In genomic region chr11:16703221-16703620, GRCm38 (mm10) we compare ENCODE assay signal across 20 mouse cellular contexts. TPM values are rescaled to one million over a fixed set of nuclear protein-coding genes. Genes with fewer than 3 reads are reported as not detected.
A peak's percentile ranks its signal among the peaks of the same experiment; 100 is the strongest.
DNase-seq lines count a peak whose midpoint lies in the region; ATAC-seq and TF ChIP-seq lines count a peak whose summit lies in the region.
"Had no signal": no experiment of that assay in that cellular context is flagged by ENCODE, and none has a peak within 500 bp of the region (broad histone marks: within the 10 kb centered on the region; RNA-seq: fewer than 3 reads in every experiment).

No protein-coding gene starts in this region.

- no peak for TF ChIP-seq POLR2A in liver, adult 2 months (IDR thresholded peaks at IDR 0.05; ENCODE audit: extremely low read depth, insufficient read depth, low read length)

- no peaks in the 10 kb centered on the region for H3K36me3 ChIP-seq in liver, adult 2 months (ENCODE audit: control insufficient read depth, insufficient read depth, low read length)
- H3K36me3 ChIP-seq in liver, postnatal 0 days (replicated peaks; ENCODE audit: insufficient read depth, low read length): no peaks in the 10 kb centered on the region
- no peaks in the 10 kb centered on the region for H3K36me3 ChIP-seq in liver, embryonic 12.5 days
- H3K36me3 ChIP-seq: G1E had no signal

- H3K9me3 ChIP-seq in liver, postnatal 0 days (ENCODE audit: low read length): no peaks in the 10 kb centered on the region
- H3K9me3 ChIP-seq in liver, embryonic 12.5 days (replicated peaks): no peaks in the 10 kb centered on the region
- H3K9me3 ChIP-seq: G1E had no signal

- 26% methylated on average over 3 of the region's 3 CpGs for WGBS in liver, adult 2 months
- WGBS in liver, postnatal 0 days (ENCODE audit: insufficient replicate concordance): 65% methylated on average over 3 of the region's 3 CpGs
- 65% methylated on average over 3 of the region's 3 CpGs for WGBS in liver, embryonic 12.5 days (ENCODE audit: insufficient replicate concordance)

- H3K27ac ChIP-seq in liver, adult 2 months (replicated peaks; ENCODE audit: insufficient read depth, low read depth, low read length): no peak overlapping the region
- H3K27ac ChIP-seq in liver, postnatal 0 days (ENCODE audit: low read depth): peak overlapping the region; percentile 48; the same call in 1 of the 2 replicates
- no peak overlapping the region for H3K27ac ChIP-seq in liver, embryonic 12.5 days

- no peaks in the 10 kb centered on the region; the same call in 1 of the 2 replicates for H3K79me2 ChIP-seq in liver, adult 2 months (ENCODE audit: control insufficient read depth, insufficient read depth, low read length)

- H3K4me1 ChIP-seq in liver, adult 2 months (ENCODE audit: control insufficient read depth, insufficient read depth, low read length): peaks cover 16% of the 10 kb centered on the region
- 0 out of 2 replicates have a peak, but pooled peaks cover 4% of the 10 kb centered on the region for H3K4me1 ChIP-seq in liver, postnatal 0 days (ENCODE audit: insufficient read depth)
- no peaks in the 10 kb centered on the region for H3K4me1 ChIP-seq in liver, embryonic 12.5 days

- no peak for TF ChIP-seq CTCF in liver, adult 2 months (IDR thresholded peaks at IDR 0.05; ENCODE audit: low read depth, low read length)
- TF ChIP-seq CTCF in liver, postnatal 0 days (IDR thresholded peaks at IDR 0.05; ENCODE audit: low read depth): no peak

- no peak for TF ChIP-seq EP300 in liver, postnatal 0 days (IDR thresholded peaks at IDR 0.05; ENCODE audit: low read depth)

- no peak for ATAC-seq in liver, postnatal 0 days
- no peak for ATAC-seq in liver, embryonic 12.5 days
- ATAC-seq: activated CD4-positive, CD25-positive, alpha-beta regulatory T cell, adult 4 months; CD4-positive, CD25-positive, alpha-beta regulatory T cell, adult 4 months; Patski had no signal

- no peak overlapping the region for H3K9ac ChIP-seq in liver, adult 2 months (ENCODE audit: low read depth, low read length)
- H3K9ac ChIP-seq in liver, postnatal 0 days (replicated peaks): no peak overlapping the region
- no peak overlapping the region for H3K9ac ChIP-seq in liver, embryonic 12.5 days

- H3K4me3 ChIP-seq in liver, adult 2 months (ENCODE audit: insufficient read depth, low read depth, low read length): no peak overlapping the region
- H3K4me3 ChIP-seq in liver, postnatal 0 days (ENCODE audit: low read depth, low read length): no peak overlapping the region
- no peak overlapping the region for H3K4me3 ChIP-seq in liver, embryonic 12.5 days

- DNase-seq in liver, adult 2 months (ENCODE audit: extremely low read depth, low read depth, low spot score): peak; percentile 93
- DNase-seq in liver: no peak
- DNase-seq in liver, postnatal 0 days: no peak
- DNase-seq: adrenal gland, adult 2 months; adrenal gland, adult 8-10 months; adrenal gland, postnatal 10 days; adrenal gland, postnatal 14 days; adrenal gland, postnatal 25 days; adrenal gland, postnatal 36 days; B cell, adult 2 months; cerebellum, adult 11 months; cerebellum, adult 11-12 months; cerebellum, adult 18-20 months had no signal

- H3K27me3 ChIP-seq in liver, adult 2 months (ENCODE audit: control insufficient read depth, insufficient read depth, low read length): no peaks in the 10 kb centered on the region
- no peaks in the 10 kb centered on the region for H3K27me3 ChIP-seq in liver, postnatal 0 days (ENCODE audit: insufficient read depth, low read length)
- H3K27me3 ChIP-seq in liver, embryonic 12.5 days (replicated peaks): no peaks in the 10 kb centered on the region
- H3K27me3 ChIP-seq: CH12.LX, Patski had no signal

- no peak overlapping the region for H3K4me2 ChIP-seq in liver, postnatal 0 days (ENCODE audit: low read depth, low read length)
- H3K4me2 ChIP-seq in liver, embryonic 12.5 days: no peak overlapping the region

RNA-seq across cellular contexts. Expression of gene Egfr, which starts 48.8 kb away (rescaled TPM):
- total RNA-seq in liver, adult 2 months (2014; rRNA removed): 193 and 198 TPM in 2 replicates
- polyA plus RNA-seq in liver, adult 2 months (2012; rRNA removed): 117 and 215 TPM in 2 replicates
- polyA plus RNA-seq in liver, postnatal 0 days (2015; fragmentation: Nextera tagmentation; extraction: Ambion mirVana): 25.1 and 26.3 TPM in 2 replicates
- polyA plus RNA-seq in liver, embryonic 12.5 days (2016; fragmentation: Nextera tagmentation; extraction: Ambion mirVana): 1.4 and 1.7 TPM in 2 replicates
- total RNA-seq: MEL had no signal
- polyA plus RNA-seq: G1E had no signal
